Mouse (Mus musculus): Measurements from ENCODE around the gene Trp53bp1. TPM values are rescaled to one million over a fixed set of nuclear protein-coding genes. Genes with fewer than 3 reads are reported as not detected.

Gene Trp53bp1
- 14.3 and 18.7 TPM in 2 replicates for polyA plus RNA-seq (2012; rRNA removed)

DNA sequence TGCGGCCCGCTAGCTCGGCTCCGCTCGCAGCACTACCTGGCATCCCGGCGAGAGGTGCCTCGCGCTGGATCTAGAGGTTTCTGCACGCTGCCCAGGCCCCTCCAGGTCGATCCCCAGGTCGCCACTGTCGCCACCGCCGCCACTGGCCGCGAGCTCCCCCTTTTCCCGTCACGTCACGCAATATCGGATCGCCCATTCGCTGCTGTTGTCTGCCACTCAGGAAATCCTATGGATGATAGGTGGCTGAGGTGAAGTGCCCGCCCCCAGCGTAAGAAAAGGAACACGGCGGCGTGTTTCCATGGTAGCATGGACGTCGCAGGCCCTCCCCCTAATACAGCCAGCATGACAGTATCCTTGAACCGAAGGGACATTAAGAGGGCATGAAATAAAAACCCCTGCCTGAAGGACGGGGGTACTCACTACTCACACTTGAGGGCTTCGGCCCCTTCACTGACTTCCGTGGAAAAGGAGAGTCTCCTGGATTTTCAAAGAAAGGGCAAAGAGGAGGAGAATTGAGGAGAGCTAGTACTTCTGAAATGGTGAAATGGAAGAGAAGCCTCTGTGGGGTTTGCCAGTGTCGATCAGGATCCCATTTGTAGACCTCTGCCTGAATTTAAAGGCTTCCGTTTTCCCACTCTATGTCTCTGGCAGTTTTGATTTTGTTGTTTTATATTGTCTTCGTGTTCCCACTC lies at the start of gene Trp53bp1:
TSS of gene Trp53bp1 (minus strand) at position 172 of the 692 bp plus-strand sequence.

DNA sequence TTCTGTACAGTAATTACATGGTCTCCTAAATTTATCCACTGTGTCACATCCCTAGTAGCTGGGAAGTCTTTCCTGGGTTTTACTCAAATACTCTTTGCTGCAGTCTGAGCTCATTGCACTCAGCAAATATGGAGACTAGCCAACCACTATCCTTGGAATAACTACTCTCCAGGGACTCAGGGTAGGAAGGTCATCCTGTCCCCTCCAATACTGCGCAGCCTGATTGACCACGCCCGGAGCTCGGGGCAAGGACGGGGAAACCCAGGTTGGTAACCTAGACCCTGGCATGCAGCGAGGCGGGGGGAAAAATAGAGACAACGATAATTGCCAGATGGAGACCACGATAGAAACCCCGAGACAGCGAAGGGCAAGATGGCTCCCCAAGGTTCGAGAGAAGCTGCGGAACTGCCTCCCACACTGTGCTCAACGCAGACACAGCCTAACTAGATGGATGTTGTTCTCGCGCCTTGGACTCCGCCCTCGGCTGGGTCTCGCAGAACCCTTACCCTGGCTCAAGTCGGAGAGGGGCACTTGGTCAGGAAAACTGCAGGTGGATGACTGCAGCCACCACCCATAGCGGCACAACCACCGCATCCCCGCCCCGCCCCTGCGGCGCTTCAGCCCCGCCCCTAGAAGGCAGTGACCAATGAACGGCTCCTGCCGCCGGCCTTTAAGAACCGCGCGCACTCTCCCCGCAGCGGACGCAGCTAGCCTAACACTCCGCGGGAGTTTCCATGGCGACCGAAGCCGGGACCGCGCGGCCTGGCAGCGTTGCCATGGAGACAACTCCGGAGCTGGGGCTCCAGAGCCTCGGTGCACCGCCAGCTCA lies 17.9 kb upstream of the Trp53bp1 start, which contains the start of gene Map1a:
TSS of gene Map1a (plus strand) at position 700 of the 829 bp plus-strand sequence.

DNA sequence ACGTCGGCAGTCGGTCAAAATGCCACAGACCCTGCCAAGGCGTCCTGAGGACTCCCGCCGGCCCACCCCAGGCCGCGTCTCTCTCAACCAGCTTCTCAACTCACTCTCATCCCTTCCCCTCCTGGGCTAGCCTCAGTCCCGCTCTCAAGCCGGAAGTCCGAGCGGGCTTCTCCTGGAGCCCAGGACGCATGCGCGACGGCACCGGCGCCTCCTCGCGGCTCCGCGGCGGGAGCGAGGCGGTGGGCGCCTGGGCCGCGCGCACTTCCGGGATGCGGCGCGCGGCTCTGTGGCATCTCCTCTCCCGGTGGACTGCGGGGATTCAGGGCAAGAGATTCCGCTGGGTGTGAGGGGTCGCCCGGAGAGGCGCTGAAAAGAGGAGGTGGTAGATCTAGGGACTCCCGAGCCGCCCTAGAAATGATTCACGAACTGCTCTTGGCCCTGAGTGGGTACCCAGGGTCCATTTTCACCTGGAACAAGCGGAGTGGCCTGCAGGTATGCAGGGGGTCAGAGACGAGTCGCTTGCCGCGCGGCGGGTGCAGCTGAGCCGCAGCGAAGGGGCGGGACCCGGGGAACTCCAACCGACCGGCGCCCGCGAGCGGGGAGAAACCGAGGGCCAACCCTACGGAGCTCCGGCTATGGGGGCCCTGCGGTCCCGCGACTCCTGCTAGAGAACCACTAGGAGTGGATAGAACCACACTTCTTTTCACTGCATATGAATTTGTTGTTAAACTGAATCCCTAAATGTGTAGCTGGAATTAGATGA lies 100.0 kb downstream of the Trp53bp1 start, which contains the start of gene Zscan29:
TSS of gene Zscan29 (minus strand) at position 146 of the 763 bp plus-strand sequence.

DNA sequence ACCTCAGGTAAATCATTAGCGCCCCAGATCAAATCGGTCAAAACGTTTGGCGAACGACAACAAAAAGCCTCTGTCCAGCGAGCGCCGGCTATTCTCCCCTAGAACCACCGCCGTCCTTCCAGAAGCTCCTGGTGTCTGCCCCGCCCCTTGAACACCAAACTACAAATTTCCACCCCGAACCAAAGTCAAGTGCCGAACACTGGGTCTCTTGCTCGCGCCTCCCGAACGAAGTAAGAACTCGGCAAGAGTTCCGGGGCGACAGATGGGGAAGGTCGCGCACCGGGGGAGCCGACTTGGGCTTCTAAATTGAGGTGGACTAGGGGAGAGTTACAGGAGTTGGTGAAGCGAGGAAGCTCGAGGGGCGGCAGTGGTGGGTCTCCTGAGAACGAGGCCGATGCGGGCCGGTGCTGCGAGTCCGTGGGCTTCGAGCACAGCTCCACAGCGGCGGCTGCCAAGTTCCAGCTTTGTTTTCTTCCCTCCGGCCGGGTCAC lies 100.7 kb downstream of the Trp53bp1 start, which contains the start of gene Tubgcp4:
TSS of gene Tubgcp4 (plus strand) at position 174 of the 491 bp plus-strand sequence.

Other genes starting within 250 kb of the Trp53bp1 start
- gene Epb42, start 234.3 kb downstream of the Trp53bp1 start, polyA plus RNA-seq (2012; rRNA removed): 62.5 and 68.7 TPM in 2 replicates
- gene Tgm5, start 185.6 kb downstream of the Trp53bp1 start, polyA plus RNA-seq (2012; rRNA removed): not detected in 2 replicates
- 0.01 TPM in 1 of 2 replicates, not detected in the other for gene Tgm7, start 161.6 kb downstream of the Trp53bp1 start, polyA plus RNA-seq (2012; rRNA removed)
- gene Adal, start 131.0 kb downstream of the Trp53bp1 start, polyA plus RNA-seq (2012; rRNA removed): 4.3 and 4.8 TPM in 2 replicates
- gene Lcmt2, start 130.8 kb downstream of the Trp53bp1 start, polyA plus RNA-seq (2012; rRNA removed): 4.1 and 4.3 TPM in 2 replicates
- 10.3 and 12.0 TPM in 2 replicates for gene Tubgcp4, start 100.8 kb downstream of the Trp53bp1 start, polyA plus RNA-seq (2012; rRNA removed)
- gene Zscan29, start 100.3 kb downstream of the Trp53bp1 start, polyA plus RNA-seq (2012; rRNA removed): 2.5 and 2.7 TPM in 2 replicates
- gene Map1a, start 18.2 kb upstream of the Trp53bp1 start, polyA plus RNA-seq (2012; rRNA removed): 0.03 and 0.12 TPM in 2 replicates
- gene Ppip5k1, start 84.0 kb upstream of the Trp53bp1 start, polyA plus RNA-seq (2012; rRNA removed): 2.9 and 3.3 TPM in 2 replicates
- gene Ckmt1, start 86.3 kb upstream of the Trp53bp1 start, polyA plus RNA-seq (2012; rRNA removed): 0.32 and 1.6 TPM in 2 replicates
- gene Strc, start 115.8 kb upstream of the Trp53bp1 start, polyA plus RNA-seq (2012; rRNA removed): not detected in 2 replicates
- gene Pdia3, start 142.4 kb upstream of the Trp53bp1 start, polyA plus RNA-seq (2012; rRNA removed): 154 and 162 TPM in 2 replicates
- gene Catsper2, start 142.4 kb upstream of the Trp53bp1 start, polyA plus RNA-seq (2012; rRNA removed): 0.89 and 1.0 TPM in 2 replicates
- 2.2 and 2.7 TPM in 2 replicates for gene Ell3, start 172.9 kb upstream of the Trp53bp1 start, polyA plus RNA-seq (2012; rRNA removed)
- gene Serf2, start 177.8 kb upstream of the Trp53bp1 start, polyA plus RNA-seq (2012; rRNA removed): 326 and 594 TPM in 2 replicates
- gene Hypk, start 181.9 kb upstream of the Trp53bp1 start, polyA plus RNA-seq (2012; rRNA removed): 17.5 and 21.9 TPM in 2 replicates
- gene Serinc4, start 185.4 kb upstream of the Trp53bp1 start, polyA plus RNA-seq (2012; rRNA removed): 0.06 and 0.16 TPM in 2 replicates
- gene Mfap1b, start 202.7 kb upstream of the Trp53bp1 start, polyA plus RNA-seq (2012; rRNA removed): 6.6 and 7.5 TPM in 2 replicates
- gene Mfap1a, start 235.3 kb upstream of the Trp53bp1 start, polyA plus RNA-seq (2012; rRNA removed): 4.9 and 5.0 TPM in 2 replicates
- gene Wdr76, start 235.3 kb upstream of the Trp53bp1 start, polyA plus RNA-seq (2012; rRNA removed): 5.6 and 5.7 TPM in 2 replicates

Data from liver, embryonic 18 days (tissue).